Mouse (Mus musculus): ENCODE results near the gene G530012D18Rik. TPM values are rescaled to one million over a fixed set of nuclear protein-coding genes. Genes with fewer than 3 reads are reported as not detected.
"Not testable (repeated sequence)": the region's sequence is repeated elsewhere in the genome, so short reads cannot be mapped to it uniquely, and the experiment has no call there.

The G530012D18Rik gene
- polyA plus RNA-seq, 1 experiment from 2014 or later, result not detected

DNA sequence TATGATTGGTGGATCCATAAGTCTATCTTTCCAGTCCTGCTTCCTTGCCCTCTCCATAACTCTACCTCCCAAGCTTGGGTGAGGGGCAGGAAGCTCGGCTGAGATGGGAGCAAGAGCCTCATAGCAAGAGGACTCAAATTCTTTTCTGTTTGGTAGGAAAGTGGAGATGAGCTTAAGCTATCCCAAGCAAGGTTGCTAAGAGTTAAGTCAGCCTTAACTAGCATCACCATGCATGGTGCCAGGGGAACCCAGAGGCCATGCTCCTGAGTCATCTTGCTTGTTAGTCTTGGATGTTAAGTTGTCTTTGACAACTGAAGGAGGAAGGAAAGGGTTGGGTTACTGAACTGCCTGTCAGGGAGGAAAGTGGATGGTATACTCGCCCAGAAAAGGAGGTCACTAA is 13.2 kb downstream of the G530012D18Rik start:
- H3K4me1 ChIP-seq; DNase-seq (ENCODE audit: low spot score); H3K36me3 ChIP-seq (replicated peaks); H3K4me3 ChIP-seq; H3K27me3 ChIP-seq (replicated peaks; ENCODE audit: low read depth, poor library complexity, severe bottlenecking); H3K9me3 ChIP-seq; H3K27ac ChIP-seq (replicated peaks): not testable (repeated sequence)
- 79% methylated on average over 1 of the region's 2 CpGs for WGBS

DNA sequence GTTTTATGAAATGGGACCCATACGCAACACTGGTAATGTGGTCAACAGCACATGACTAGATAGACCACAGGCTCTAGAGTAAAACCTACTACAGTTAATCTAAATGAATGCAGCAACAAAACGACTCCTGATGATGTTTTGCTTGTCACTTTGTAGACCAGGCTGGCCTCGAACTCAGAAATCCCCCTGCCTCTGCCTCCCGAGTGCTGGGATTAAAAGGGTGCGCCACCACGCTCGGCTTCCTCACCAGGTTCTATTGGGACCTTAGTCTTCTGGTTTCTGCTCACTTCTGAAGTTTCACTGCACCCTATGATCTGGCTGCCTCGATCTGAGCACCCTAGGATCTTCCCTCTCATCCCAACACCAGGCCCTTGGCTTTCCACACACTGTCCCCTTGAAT is 17.1 kb downstream of the G530012D18Rik start:
- not testable (repeated sequence) for H3K27me3 ChIP-seq (replicated peaks; ENCODE audit: low read depth, poor library complexity, severe bottlenecking); H3K27ac ChIP-seq (replicated peaks); H3K36me3 ChIP-seq (replicated peaks); DNase-seq (ENCODE audit: low spot score); H3K4me3 ChIP-seq; H3K4me1 ChIP-seq; H3K9me3 ChIP-seq
- WGBS, result 86% methylated on average over 8 of the region's 8 CpGs

DNA sequence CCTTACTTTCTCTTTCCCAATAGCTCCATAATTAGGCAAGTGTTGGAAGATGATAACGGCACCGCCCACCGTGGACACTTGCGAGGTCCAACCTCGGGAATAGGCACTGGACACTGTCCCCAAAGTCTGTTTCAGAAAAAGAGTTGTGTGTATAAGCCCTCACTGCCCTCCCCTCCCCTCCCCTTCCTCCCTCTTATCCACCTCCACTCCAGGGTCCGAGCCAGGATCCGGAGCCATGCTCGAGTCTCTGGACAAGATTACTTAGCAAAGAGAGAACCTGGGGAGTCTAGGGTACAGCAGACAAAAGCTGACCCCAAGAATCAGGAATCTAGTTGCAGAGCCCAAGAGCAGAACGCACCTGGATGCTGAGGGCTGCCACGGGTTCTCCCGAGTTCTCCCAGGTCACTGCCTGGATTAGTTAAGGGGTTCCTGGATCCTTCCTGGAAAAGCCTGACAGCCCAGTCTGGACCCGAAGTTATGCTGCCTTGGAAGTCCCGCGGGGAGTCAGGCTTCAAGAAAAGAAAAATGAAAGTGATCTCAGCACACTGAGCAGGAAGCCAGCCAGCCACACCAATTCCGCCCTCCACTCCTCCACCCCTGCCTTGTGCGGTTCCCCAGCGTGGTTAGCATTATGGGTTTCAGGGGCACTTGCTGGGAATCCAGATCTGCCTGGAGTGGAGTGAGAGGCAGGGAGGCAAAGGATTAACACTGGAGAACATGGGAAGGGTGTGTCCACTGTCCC is 23.0 kb downstream of the G530012D18Rik start, which contains the start of gene Sp110:
TSS of gene Sp110 (minus strand) at position 547 of the 742 bp plus-strand sequence.
- DNase-seq (ENCODE audit: low spot score); H3K36me3 ChIP-seq (replicated peaks); H3K4me3 ChIP-seq; H3K9me3 ChIP-seq; H3K27me3 ChIP-seq (replicated peaks; ENCODE audit: low read depth, poor library complexity, severe bottlenecking); H3K27ac ChIP-seq (replicated peaks); H3K4me1 ChIP-seq: not testable (repeated sequence)
- WGBS, result 77% methylated on average over 17 of the region's 17 CpGs

DNA sequence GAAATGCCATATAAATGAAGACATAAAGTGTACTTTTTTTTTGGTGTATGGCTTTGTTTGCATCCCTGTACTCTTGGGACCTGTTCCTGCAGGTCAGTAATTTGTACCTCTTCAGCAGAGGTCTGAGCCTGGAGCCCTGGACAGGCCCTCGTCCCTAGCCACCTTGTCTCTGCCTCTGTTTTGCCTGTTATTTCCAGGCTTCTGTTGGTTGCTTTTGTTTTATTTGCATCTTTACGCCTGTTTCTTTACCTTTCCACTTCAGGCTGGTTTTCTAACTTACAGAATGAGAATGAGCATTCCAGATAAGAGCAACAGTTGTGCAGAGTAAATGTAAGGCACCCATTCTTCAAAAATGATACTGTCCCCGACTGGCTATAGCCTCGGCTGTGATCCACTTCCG is 24.6 kb downstream of the G530012D18Rik start, which contains the start of gene Sp140:
TSS of gene Sp140 (plus strand) at position 301 of the 400 bp plus-strand sequence.
- H3K4me1 ChIP-seq; H3K4me3 ChIP-seq; H3K36me3 ChIP-seq (replicated peaks); H3K9me3 ChIP-seq; DNase-seq (ENCODE audit: low spot score); H3K27ac ChIP-seq (replicated peaks); H3K27me3 ChIP-seq (replicated peaks; ENCODE audit: low read depth, poor library complexity, severe bottlenecking): not testable (repeated sequence)
- WGBS, result 29% methylated on average over 1 of the region's 5 CpGs

DNA sequence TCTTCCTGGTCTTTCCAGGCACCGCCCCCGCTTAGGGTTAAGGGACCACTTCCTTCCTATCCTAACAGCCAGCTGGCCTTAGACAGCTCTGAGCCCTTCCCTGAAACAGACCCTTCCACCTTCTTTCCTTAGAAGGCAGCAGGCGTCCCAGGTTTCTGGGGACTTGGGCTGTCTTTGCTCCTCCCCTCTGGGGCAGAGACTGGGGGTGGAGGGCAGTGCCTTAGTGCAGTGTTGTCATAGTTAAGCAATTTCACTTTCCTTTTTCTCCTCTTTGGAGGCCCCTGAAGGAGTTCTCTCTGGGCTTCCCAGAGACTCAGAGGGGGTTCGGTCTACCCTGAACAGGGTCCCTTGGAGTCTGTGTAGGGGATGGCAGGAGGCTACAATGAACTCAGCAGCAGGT is 25.3 kb downstream of the G530012D18Rik start:
- not testable (repeated sequence) for H3K36me3 ChIP-seq (replicated peaks); H3K27ac ChIP-seq (replicated peaks); H3K9me3 ChIP-seq; DNase-seq (ENCODE audit: low spot score); H3K27me3 ChIP-seq (replicated peaks; ENCODE audit: low read depth, poor library complexity, severe bottlenecking); H3K4me3 ChIP-seq; H3K4me1 ChIP-seq
- WGBS, result 60% methylated on average over 4 of the region's 4 CpGs

DNA sequence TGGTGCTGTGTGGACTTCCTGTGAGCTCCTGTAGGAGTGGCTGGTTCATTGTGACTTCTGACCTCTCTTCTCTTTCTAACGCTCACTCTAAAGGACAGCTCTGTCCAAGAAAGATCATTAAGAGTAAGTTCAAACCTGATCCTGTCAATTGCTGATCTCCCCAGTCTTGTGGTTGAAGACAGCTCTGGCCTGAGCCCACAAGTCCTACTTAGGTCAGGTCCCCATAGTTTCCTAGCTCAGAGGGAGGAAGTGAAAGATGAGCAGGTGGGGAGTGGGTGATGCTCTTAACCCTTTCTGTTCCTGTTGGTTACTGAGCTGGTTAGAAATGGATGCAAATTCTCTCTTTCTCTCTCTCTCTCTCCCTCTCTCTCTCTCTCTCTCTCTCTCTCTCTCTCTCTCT is 28.9 kb downstream of the G530012D18Rik start:
- not testable (repeated sequence) for H3K9me3 ChIP-seq; H3K4me1 ChIP-seq; H3K36me3 ChIP-seq (replicated peaks); H3K27ac ChIP-seq (replicated peaks); H3K27me3 ChIP-seq (replicated peaks; ENCODE audit: low read depth, poor library complexity, severe bottlenecking); H3K4me3 ChIP-seq; DNase-seq (ENCODE audit: low spot score)
- WGBS, result 67% methylated on average over 1 of the region's 1 CpGs

DNA sequence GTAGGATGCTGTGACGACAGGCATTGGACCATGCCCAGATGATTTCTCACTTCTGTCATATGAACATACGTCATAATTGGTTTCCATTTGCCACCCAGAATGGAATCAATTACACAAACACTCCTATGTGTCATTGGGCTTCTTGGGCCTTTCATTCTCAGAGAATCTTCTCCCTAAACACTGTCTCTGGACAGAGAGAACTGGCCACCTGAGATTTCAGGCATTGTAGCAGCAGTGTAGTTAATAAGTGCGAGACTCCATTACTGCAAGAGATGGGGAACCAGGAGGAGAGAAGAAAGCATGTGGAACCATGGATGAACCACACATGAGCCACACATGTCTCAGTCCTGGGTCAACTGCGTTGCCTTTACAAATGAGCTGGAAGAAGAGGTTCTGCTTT is 32.9 kb downstream of the G530012D18Rik start:
- H3K27me3 ChIP-seq (replicated peaks; ENCODE audit: low read depth, poor library complexity, severe bottlenecking); H3K36me3 ChIP-seq (replicated peaks); H3K27ac ChIP-seq (replicated peaks); DNase-seq (ENCODE audit: low spot score); H3K9me3 ChIP-seq; H3K4me1 ChIP-seq; H3K4me3 ChIP-seq: not testable (repeated sequence)
- 80% methylated on average over 3 of the region's 4 CpGs for WGBS

DNA sequence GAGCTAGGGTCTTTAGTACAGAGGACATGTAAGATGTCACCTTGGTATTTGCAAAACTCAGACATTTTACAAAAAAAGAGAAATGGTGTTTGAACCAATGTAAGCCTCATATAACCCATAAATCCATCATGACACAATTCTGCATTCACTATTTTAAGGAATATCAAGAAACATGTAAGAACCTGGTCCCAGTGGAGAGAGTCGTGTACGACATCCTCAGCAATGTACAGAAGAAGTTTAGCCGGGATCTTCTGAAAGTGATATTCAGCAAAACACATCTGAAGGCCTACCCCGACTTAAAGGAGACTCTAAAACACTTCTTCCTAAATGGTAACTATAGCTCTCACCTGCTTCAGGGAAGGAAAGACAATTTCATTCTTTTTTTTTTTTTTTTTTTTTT is 35.1 kb downstream of the G530012D18Rik start:
- not testable (repeated sequence) for H3K4me3 ChIP-seq, H3K9me3 ChIP-seq
- no CpG with 5 or more reads among the region's 4 CpGs for WGBS

DNA sequence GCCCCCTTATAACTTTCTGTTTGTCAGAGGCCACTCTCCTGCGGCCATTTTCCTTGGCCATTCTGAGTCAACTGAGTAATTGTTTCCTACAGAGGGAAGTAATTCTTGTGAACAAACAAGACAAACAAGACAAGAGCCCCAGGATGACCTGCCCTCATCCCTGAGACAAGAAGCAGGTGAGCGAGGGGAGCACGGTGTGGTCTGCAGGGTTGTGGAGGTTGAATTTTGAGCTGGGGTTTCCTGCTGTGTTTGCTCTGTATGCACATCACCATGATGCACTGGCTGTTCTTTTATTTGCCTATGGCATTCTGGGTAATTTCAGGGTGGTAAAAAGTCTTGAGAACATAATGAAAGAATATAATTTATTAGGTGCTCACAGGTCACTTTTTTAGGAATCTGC is 39.6 kb downstream of the G530012D18Rik start:
- not testable (repeated sequence) for H3K36me3 ChIP-seq (replicated peaks); H3K4me1 ChIP-seq; H3K27ac ChIP-seq (replicated peaks); H3K4me3 ChIP-seq; DNase-seq (ENCODE audit: low spot score); H3K27me3 ChIP-seq (replicated peaks; ENCODE audit: low read depth, poor library complexity, severe bottlenecking)
- 93% methylated on average over 3 of the region's 3 CpGs for WGBS
- peaks cover 13% of the 10 kb centered on the region for H3K9me3 ChIP-seq

More for the DNA sequence above, 35.1 kb downstream of the G530012D18Rik start:
- not testable (repeated sequence) for DNase-seq (ENCODE audit: low spot score); H3K36me3 ChIP-seq (replicated peaks); H3K27ac ChIP-seq (replicated peaks); H3K4me1 ChIP-seq; H3K27me3 ChIP-seq (replicated peaks; ENCODE audit: low read depth, poor library complexity, severe bottlenecking)

DNA sequence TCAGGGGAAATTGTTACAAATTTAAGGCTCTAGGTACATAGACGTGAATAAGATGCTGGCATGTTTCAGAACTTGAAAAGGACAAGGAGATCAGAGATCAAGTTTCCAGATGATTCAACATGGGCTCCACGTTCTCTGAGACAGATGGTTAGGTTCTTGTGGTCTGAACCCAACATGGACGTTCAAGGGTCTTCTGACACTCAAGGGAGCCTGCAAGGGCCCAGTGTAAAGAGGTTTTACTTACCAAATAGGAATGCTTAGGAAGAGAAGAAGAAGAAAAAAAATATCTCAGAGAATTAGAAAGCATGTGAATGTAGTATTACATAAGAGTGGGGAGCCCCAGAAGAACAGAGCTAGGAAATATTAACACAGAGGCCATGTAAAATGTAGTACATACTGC is 40.3 kb downstream of the G530012D18Rik start:
- H3K27ac ChIP-seq (replicated peaks); DNase-seq (ENCODE audit: low spot score); H3K36me3 ChIP-seq (replicated peaks); H3K4me1 ChIP-seq; H3K27me3 ChIP-seq (replicated peaks; ENCODE audit: low read depth, poor library complexity, severe bottlenecking); H3K4me3 ChIP-seq: not testable (repeated sequence)
- 67% methylated on average over 3 of the region's 3 CpGs for WGBS
- H3K9me3 ChIP-seq, result peaks cover 11% of the 10 kb centered on the region

DNA sequence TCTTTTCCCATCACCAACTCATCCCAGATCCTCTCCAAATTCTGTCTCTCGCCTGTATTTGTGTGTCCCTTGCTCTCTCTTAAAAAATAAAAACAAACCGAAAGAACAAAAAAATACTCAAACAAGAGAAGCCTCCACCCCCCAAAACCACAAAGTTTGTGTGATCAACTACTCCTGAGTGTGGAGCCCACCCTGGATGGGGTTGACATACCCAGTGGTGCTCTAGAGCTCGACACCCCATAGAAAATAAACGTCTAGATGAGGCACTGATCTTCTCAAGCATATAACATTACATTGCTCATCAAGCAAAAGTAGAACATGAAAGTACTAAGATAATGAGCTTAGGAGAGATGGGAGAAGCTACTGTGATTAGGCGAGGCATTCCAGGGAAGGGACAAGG is 41.7 kb downstream of the G530012D18Rik start:
- DNase-seq (ENCODE audit: low spot score); H3K36me3 ChIP-seq (replicated peaks); H3K27me3 ChIP-seq (replicated peaks; ENCODE audit: low read depth, poor library complexity, severe bottlenecking); H3K27ac ChIP-seq (replicated peaks); H3K9me3 ChIP-seq; H3K4me1 ChIP-seq; H3K4me3 ChIP-seq: not testable (repeated sequence)
- WGBS, result 68% methylated on average over 4 of the region's 5 CpGs

DNA sequence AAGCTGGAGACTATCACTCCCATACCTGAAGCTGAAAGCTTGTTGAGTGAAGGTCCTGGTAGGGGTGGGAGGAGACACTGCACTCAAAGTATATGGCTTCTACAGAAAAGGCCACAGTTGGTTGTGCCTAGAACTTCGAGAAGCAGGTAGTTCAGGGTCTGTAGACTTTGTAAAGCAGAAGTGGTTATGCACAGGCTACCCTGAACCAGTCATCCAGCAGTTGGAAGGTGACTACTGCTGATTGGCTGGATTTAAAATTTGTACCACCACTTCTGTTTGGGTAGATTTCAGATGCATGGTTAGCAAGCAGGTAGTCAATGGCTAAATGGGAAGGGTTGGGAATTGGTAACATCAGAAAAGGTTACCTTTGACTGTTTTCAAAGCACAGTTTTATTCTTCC is 43.2 kb downstream of the G530012D18Rik start:
- not testable (repeated sequence) for DNase-seq (ENCODE audit: low spot score); H3K4me3 ChIP-seq; H3K36me3 ChIP-seq (replicated peaks); H3K27ac ChIP-seq (replicated peaks); H3K27me3 ChIP-seq (replicated peaks; ENCODE audit: low read depth, poor library complexity, severe bottlenecking); H3K4me1 ChIP-seq; H3K9me3 ChIP-seq
- WGBS, result 71% methylated on average over 1 of the region's 1 CpGs

Data from embryonic facial prominence, embryonic 10.5 days (tissue).